Mouse (Mus musculus) stomach, postnatal 0 days (tissue): Measurements from ENCODE around the gene Gipc2.

Experiments
- CTCF ChIP-seq: IDR thresholded peaks from 2 replicates; pipeline ENCODE4 v1.5.1; 2016; ENCODE audit warnings: antibody characterized with exemption, low read depth, mild to moderate bottlenecking, moderate library complexity
- EP300 ChIP-seq: optimal IDR thresholded peaks from 2 replicates; pipeline ENCODE3; 2016; ENCODE audit warnings: antibody characterized with exemption

DNA sequence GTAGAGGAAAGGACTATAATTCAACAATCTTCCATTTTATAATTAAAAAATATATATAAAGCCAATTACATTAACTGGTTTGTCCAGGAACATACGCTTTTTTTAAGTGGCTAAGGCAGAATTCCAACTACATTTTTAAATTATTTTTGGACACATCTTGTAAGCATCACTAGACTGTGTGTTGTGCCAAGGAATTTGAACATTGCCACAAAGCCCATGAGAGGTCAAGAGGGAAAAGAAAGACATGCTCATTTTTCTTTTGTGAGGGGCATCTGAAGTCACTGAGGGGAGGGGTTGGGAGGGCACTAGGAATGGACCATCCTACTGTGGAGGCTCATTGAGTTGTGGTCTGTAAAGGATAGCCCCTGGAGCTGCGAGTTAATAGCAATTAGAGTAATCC is 97.0 kb downstream of the Gipc2 start:
- TF ChIP-seq CTCF (no peak), EP300 (no peak)
